Mouse (Mus musculus): ENCODE measurements around the gene Tmub2. TPM values are rescaled to one million over a fixed set of nuclear protein-coding genes. Genes with fewer than 3 reads are reported as not detected.

The Tmub2 gene
- polyA plus RNA-seq, 1 experiment from 2014 or later = 36.4 TPM

- Histone ChIP-seq H3K4me3 (peak overlapping the region; percentile 95; the same call in 1 of the 2 replicates), H3K27me3 (no peaks in the 10 kb centered on the region), H3K9ac (no peak overlapping the region), H3K4me2 (peak overlapping the region; percentile 86), H3K4me1 (replicated peaks) (peaks cover 27% of the 10 kb centered on the region), H3K36me3 (peaks cover 41% of the 10 kb centered on the region), H3K27ac (0 out of 2 replicates have a peak overlapping the region, but pooled peaks have one; percentile 100), H3K9me3 (replicated peaks) (no peaks in the 10 kb centered on the region)
- 73% methylated on average over 5 of the region's 5 CpGs for WGBS
- no peak for ATAC-seq (replicated peaks; ENCODE audit: insufficient number of reproducible peaks, insufficient read depth, low FRiP score, low read depth)
Measured at GRCm38 (mm10) chr11:102294416-102294815, 9.7 kb downstream of the Tmub2 start.

GRCm38 (mm10) chr11:102294887-102295597 lies 10.3 kb downstream of the Tmub2 start:
- 61% methylated on average over 12 of the region's 12 CpGs for WGBS
- no peaks in the 10 kb centered on the region for H3K27me3 ChIP-seq
- peak overlapping the region; percentile 100 for H3K27ac ChIP-seq
- ATAC-seq (replicated peaks; ENCODE audit: insufficient number of reproducible peaks, insufficient read depth, low FRiP score, low read depth) = no peak
- peaks cover 40% of the 10 kb centered on the region for H3K36me3 ChIP-seq
- peaks cover 27% of the 10 kb centered on the region for H3K4me1 ChIP-seq (replicated peaks)
- H3K4me3 ChIP-seq = peak overlapping the region; percentile 95
- peak overlapping the region; percentile 92 for H3K9ac ChIP-seq
- no peaks in the 10 kb centered on the region for H3K9me3 ChIP-seq (replicated peaks)
- peak overlapping the region; percentile 86 for H3K4me2 ChIP-seq

- H3K4me3 ChIP-seq = peak overlapping the region; percentile 95
- under 1% methylated on average over 47 of the region's 73 CpGs for WGBS
- peak; percentile 47 for ATAC-seq (replicated peaks; ENCODE audit: insufficient number of reproducible peaks, insufficient read depth, low FRiP score, low read depth)
- peak overlapping the region; percentile 86 for H3K4me2 ChIP-seq
- peaks cover 32% of the 10 kb centered on the region for H3K36me3 ChIP-seq
- H3K27me3 ChIP-seq = no peaks in the 10 kb centered on the region
- H3K9ac ChIP-seq = peak overlapping the region; percentile 92
- no peaks in the 10 kb centered on the region for H3K9me3 ChIP-seq (replicated peaks)
- peak overlapping the region; percentile 100 for H3K27ac ChIP-seq
- H3K4me1 ChIP-seq (replicated peaks) = peaks cover 27% of the 10 kb centered on the region
Measured at GRCm38 (mm10) chr11:102295598-102296471, 11.1 kb downstream of the Tmub2 start.

GRCm38 (mm10) chr11:102296491-102297472 lies 12.1 kb downstream of the Tmub2 start, which contains the start of gene Atxn7l3:
Gene Atxn7l3, minus strand, starts transcription at chr11:102296631.
- Histone ChIP-seq H3K4me2 (peak within 1 kb of the TSS; percentile 86), H3K27me3 (no peaks in the 10 kb centered on the region), H3K9ac (peak within 1 kb of the TSS; percentile 92), H3K4me1 (replicated peaks) (peaks cover 27% of the 10 kb centered on the region), H3K4me3 (peak within 1 kb of the TSS; percentile 95), H3K9me3 (replicated peaks) (no peaks in the 10 kb centered on the region), H3K27ac (peak within 1 kb of the TSS; percentile 100), H3K36me3 (peaks cover 23% of the 10 kb centered on the region)
- under 1% methylated on average over 69 of the region's 125 CpGs for WGBS
- peak; percentile 93 for ATAC-seq (replicated peaks; ENCODE audit: insufficient number of reproducible peaks, insufficient read depth, low FRiP score, low read depth)

DNA sequence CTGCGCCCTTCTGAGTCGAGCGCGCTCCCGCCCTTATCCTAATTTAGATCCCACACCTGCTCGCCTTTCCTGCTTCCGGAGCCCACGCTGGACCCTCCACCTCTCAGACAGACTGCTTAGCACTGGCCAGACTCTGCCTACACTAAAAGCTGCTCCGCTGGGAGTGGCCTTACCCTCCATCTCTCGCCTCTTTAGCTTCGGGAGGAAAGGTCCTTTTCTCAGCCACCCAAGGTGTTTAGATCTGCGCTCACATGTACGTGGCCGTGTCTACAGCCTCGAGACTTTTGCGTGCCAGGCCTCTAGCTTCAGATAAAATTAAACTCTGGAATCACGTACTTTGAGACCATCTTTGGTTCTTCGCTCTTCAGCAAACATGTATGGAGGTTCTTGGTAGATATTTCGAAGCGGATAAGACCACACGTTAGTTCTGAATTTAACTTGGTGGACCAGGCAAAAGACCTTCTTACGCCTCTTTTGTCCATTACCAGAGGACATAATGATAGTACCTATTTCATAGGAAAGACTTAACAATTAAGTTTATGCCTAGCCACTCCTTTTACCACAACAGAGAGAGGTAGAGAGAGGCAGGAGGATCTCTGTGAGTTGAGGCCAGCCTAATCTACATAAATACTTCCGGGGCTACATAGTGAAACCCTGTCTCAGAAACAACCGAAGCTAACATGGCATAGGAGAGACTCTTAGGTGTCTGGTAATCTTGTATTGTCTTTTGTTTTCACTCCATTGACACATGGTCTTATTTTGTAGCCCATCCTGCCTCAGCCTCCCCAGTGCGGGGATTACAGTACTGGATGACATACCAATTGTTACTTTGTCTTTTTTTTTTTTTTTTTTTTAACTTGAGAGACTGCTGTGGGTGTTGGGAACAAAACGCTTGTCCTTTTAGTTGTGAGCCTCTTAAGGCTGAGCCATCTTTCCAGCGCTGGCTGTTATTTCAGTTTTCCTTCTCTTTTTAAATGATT lies 13.1 kb downstream of the Tmub2 start:
- Histone ChIP-seq H3K9ac (peak overlapping the region; percentile 67), H3K4me2 (peak overlapping the region; percentile 82), H3K36me3 (peaks cover 12% of the 10 kb centered on the region), H3K4me1 (replicated peaks) (peaks cover 27% of the 10 kb centered on the region), H3K27me3 (no peaks in the 10 kb centered on the region), H3K9me3 (replicated peaks) (no peaks in the 10 kb centered on the region), H3K4me3 (peak overlapping the region; percentile 95), H3K27ac (peak overlapping the region; percentile 100)
- ATAC-seq (replicated peaks; ENCODE audit: insufficient number of reproducible peaks, insufficient read depth, low FRiP score, low read depth) = 0 out of 2 replicates have a peak, but pooled peaks have one; percentile 1
- WGBS = 20% methylated on average over 27 of the region's 27 CpGs

DNA sequence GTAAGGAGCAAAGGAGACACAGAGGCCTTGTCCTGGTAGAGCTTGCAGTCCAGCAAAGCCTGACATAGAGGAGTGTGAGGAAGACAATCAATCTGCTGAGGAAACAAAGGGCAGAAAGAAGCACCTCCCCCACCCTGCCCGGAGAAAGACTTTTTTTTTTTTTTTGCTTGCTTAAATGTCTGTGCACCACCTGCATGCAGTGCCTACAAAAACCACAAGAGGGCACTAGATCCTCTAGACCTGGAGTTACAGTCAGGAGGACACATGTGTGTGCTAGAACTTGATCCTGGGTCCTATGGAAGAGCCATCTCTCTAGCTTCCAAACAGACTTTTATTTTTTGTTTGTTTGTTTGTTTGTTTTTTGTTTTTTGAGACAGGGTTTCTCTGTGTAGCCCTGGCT lies 15.1 kb downstream of the Tmub2 start:
- no peak overlapping the region for H3K4me3 ChIP-seq
- peaks cover 16% of the 10 kb centered on the region for H3K4me1 ChIP-seq (replicated peaks)
- 17% methylated on average over 1 of the region's 1 CpGs for WGBS
- H3K9ac ChIP-seq = no peak overlapping the region
- H3K4me2 ChIP-seq = no peak overlapping the region
- no peaks in the 10 kb centered on the region for H3K9me3 ChIP-seq (replicated peaks)
- H3K36me3 ChIP-seq = no peaks in the 10 kb centered on the region
- no peaks in the 10 kb centered on the region for H3K27me3 ChIP-seq
- no peak for ATAC-seq (replicated peaks; ENCODE audit: insufficient number of reproducible peaks, insufficient read depth, low FRiP score, low read depth)
- H3K27ac ChIP-seq = no peak overlapping the region

GRCm38 (mm10) chr11:102304141-102304540 lies 19.4 kb downstream of the Tmub2 start:
- no peaks in the 10 kb centered on the region for H3K9me3 ChIP-seq (replicated peaks)
- H3K36me3 ChIP-seq = peaks cover 23% of the 10 kb centered on the region
- 34% methylated on average over 2 of the region's 2 CpGs for WGBS
- no peak overlapping the region for H3K27ac ChIP-seq
- H3K27me3 ChIP-seq = no peaks in the 10 kb centered on the region
- no peak overlapping the region for H3K4me2 ChIP-seq
- no peak for ATAC-seq (replicated peaks; ENCODE audit: insufficient number of reproducible peaks, insufficient read depth, low FRiP score, low read depth)
- no peak overlapping the region for H3K9ac ChIP-seq
- no peak overlapping the region for H3K4me3 ChIP-seq
- peaks cover 5% of the 10 kb centered on the region for H3K4me1 ChIP-seq (replicated peaks)

DNA sequence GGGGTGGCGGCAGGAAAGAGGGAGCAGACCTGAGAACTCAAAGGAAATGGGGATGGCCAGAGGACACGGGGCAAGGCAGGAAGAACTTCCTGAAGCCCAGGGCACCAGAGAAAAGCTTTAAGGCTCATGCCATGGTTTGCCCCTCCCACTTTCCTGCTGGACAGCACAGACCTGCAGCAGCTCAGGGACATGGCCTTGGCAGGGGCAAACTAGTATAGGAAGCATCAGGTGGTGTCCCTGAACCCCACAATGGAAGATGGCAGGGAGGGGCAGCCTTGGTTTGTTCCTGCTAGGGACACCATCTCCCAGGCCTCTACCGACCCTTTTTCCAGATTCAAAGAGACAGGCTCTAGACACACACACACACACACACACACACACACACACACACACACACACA lies 20.6 kb downstream of the Tmub2 start:
- H3K4me2 ChIP-seq = no peak overlapping the region
- ATAC-seq (replicated peaks; ENCODE audit: insufficient number of reproducible peaks, insufficient read depth, low FRiP score, low read depth) = no peak
- H3K9me3 ChIP-seq (replicated peaks) = no peaks in the 10 kb centered on the region
- WGBS = 53% methylated on average over 2 of the region's 3 CpGs
- H3K4me3 ChIP-seq = no peak overlapping the region
- H3K27ac ChIP-seq = no peak overlapping the region
- H3K27me3 ChIP-seq = no peaks in the 10 kb centered on the region
- H3K9ac ChIP-seq = no peak overlapping the region
- H3K36me3 ChIP-seq = peaks cover 26% of the 10 kb centered on the region
- H3K4me1 ChIP-seq (replicated peaks) = peaks cover 17% of the 10 kb centered on the region

- H3K9me3 ChIP-seq (replicated peaks) = no peaks in the 10 kb centered on the region
- H3K4me3 ChIP-seq = no peak overlapping the region
- WGBS = 79% methylated on average over 9 of the region's 9 CpGs
- no peaks in the 10 kb centered on the region for H3K27me3 ChIP-seq
- H3K27ac ChIP-seq = no peak overlapping the region
- no peak for ATAC-seq (replicated peaks; ENCODE audit: insufficient number of reproducible peaks, insufficient read depth, low FRiP score, low read depth)
- no peak overlapping the region for H3K4me2 ChIP-seq
- H3K36me3 ChIP-seq = peaks cover 41% of the 10 kb centered on the region
- H3K4me1 ChIP-seq (replicated peaks) = peaks cover 27% of the 10 kb centered on the region
- no peak overlapping the region for H3K9ac ChIP-seq
Measured at GRCm38 (mm10) chr11:102308104-102308503, 23.4 kb downstream of the Tmub2 start.

DNA sequence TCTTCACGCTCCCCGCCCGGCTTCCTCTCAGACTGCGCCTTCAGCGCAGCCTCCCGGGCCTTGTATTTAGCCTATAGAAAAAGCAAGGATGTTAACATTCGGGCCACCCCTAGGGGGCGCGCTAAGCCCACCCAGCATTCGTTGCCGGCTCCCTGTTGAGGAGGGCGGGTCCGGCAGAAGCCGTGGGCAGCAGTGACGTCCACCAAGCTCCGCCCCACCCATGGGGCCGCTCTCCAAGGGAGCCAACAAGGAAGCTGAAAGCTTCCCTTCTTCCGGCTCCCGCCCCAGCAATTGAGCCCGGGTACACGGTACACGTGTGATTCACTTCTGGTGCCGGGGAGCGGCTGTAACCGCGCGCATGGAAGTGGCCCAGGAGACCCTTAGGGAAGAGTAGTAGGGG lies 24.2 kb downstream of the Tmub2 start:
- H3K4me2 ChIP-seq = peak overlapping the region; percentile 77
- H3K9ac ChIP-seq = peak overlapping the region; percentile 55
- peak overlapping the region; percentile 74 for H3K27ac ChIP-seq
- peaks cover 50% of the 10 kb centered on the region for H3K36me3 ChIP-seq
- under 1% methylated on average over 27 of the region's 27 CpGs for WGBS
- peaks cover 27% of the 10 kb centered on the region for H3K4me1 ChIP-seq (replicated peaks)
- no peaks in the 10 kb centered on the region for H3K27me3 ChIP-seq
- H3K4me3 ChIP-seq = peak overlapping the region; percentile 51
- ATAC-seq (replicated peaks; ENCODE audit: insufficient number of reproducible peaks, insufficient read depth, low FRiP score, low read depth) = peak; percentile 94
- no peaks in the 10 kb centered on the region for H3K9me3 ChIP-seq (replicated peaks)
